Mouse (Mus musculus): ENCODE results near the gene Pdpk1.

Gene Pdpk1

DNA sequence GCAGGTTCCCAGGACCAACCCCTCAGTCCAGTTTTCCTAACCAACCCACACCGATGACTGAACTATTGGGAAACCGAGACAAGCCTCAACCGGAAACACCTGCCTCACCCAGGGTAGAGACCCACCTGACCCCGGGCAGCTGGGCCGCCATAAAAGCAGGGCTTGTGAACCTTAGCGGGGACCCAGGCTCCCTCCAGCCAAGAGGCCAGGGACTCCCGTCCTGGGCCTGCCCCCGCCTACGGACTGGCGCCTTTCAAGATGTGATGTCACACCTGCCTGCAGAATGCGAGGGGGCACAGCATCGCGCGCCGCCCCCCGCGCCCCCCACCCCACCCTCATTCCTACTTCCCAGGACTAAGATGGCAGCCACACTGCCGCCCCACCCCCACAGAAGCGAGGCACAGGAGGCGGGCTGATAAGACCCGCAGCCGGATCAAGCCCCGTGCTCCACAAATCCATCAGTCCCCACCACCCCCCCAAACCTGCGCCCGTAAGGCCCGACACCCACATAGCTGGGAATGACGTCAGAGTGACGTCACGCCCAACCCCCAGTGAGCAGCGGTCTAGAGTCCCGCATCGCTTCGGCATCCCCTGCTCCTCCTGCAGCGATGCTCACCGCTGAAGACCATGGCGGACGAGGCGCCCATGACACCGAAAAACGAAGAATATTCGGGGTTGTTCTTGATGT lies 18.0 kb upstream of the Pdpk1 start:
- TF ChIP-seq GATA4 (IDR thresholded peaks at IDR 0.05; ENCODE audit: insufficient replicate concordance, low read length): no peak

DNA sequence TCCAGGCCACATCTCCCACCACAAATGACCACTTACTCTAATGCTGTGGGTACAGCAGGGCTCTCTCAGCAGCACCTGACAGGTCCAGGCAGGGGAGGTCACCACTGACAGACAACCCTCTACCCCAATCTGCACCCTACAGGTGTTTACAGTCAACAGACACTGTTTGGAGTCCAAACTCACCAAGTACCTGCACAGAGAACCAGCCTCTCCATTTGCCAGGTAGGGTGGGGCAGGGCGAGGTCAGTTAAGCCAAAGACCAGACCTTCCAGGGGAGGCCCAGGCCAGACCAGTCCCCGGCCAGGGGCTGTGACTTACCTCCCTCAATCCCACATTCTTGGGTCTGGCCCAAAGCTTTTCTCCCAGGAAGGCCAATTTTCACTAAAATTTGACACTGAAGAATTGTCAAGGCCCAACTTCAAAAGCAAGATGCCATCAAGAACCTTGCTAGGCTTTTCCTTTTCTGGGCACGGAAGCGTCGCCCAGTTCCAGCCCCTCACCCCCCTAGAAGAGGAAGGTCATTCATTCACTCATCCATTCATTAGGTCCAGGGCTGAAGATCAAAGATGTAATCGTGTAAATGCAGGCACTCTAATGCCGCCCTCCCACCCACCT lies 17.3 kb upstream of the Pdpk1 start:
- no peak for TF ChIP-seq GATA4 (IDR thresholded peaks at IDR 0.05; ENCODE audit: insufficient replicate concordance, low read length)

DNA sequence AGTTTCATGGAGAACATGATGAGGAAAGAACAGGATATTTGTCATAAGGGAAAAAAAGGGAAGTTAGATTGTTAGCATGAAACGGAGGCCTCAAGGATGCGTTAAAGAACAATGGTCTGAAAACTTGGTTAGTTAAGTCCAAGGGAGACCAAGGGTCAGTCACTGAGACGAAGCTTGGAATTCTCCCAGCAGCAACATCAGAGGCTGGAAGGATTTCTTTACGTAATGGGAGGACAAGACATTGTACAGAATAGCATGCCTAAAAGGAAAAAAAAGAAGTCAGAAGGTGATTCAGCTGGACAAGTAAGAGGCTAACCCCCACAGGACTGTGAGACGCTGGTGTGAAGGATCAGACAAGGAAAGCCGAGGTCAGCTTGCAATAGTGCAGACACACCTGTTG lies 16.4 kb upstream of the Pdpk1 start:
- TF ChIP-seq GATA4 (IDR thresholded peaks at IDR 0.05; ENCODE audit: insufficient replicate concordance, low read length): no peak

GRCm38 (mm10) chr17:24164566-24165259 lies 14.0 kb upstream of the Pdpk1 start:
- no peak for TF ChIP-seq GATA4 (IDR thresholded peaks at IDR 0.05; ENCODE audit: insufficient replicate concordance, low read length)

- TF ChIP-seq GATA4 (IDR thresholded peaks at IDR 0.05; ENCODE audit: insufficient replicate concordance, low read length): peak; percentile 52; the same call in 1 of the 2 replicates
Observed at GRCm38 (mm10) chr17:24163176-24163962, 12.6 kb upstream of the Pdpk1 start, which contains the start of gene Amdhd2. Amdhd2 (minus strand) TSS chr17:24163766.

GRCm38 (mm10) chr17:24162584-24163175 lies 12.0 kb upstream of the Pdpk1 start:
- no peak for TF ChIP-seq GATA4 (IDR thresholded peaks at IDR 0.05; ENCODE audit: insufficient replicate concordance, low read length)

GRCm38 (mm10) chr17:24161466-24161865 lies 10.7 kb upstream of the Pdpk1 start:
- no peak for TF ChIP-seq GATA4 (IDR thresholded peaks at IDR 0.05; ENCODE audit: insufficient replicate concordance, low read length)

- TF ChIP-seq GATA4 (IDR thresholded peaks at IDR 0.05; ENCODE audit: insufficient replicate concordance, low read length): no peak
Observed at GRCm38 (mm10) chr17:24157526-24157925, 6.8 kb upstream of the Pdpk1 start.

DNA sequence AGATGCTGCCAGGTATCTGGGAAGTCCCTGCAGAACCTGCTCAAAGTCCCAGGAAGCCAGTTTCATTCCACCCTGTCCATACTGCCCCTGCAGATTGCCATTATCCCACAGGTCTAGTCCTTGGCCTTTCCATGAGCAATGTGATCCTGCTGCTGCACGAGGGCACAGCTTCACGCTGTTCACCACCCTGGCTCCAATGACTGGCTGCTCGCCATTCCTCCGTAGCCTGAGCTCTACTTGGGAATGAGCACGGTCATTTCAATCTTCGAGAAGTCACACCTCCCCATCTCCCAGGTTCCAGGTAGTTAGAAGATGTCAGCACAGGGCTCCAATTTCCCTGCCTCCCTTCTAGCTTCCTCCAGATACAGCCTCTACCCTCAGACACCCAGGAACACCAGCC lies 6.4 kb upstream of the Pdpk1 start:
- no peak for TF ChIP-seq GATA4 (IDR thresholded peaks at IDR 0.05; ENCODE audit: insufficient replicate concordance, low read length)

GRCm38 (mm10) chr17:24156394-24156793 lies 5.7 kb upstream of the Pdpk1 start:
- no peak for TF ChIP-seq GATA4 (IDR thresholded peaks at IDR 0.05; ENCODE audit: insufficient replicate concordance, low read length)

DNA sequence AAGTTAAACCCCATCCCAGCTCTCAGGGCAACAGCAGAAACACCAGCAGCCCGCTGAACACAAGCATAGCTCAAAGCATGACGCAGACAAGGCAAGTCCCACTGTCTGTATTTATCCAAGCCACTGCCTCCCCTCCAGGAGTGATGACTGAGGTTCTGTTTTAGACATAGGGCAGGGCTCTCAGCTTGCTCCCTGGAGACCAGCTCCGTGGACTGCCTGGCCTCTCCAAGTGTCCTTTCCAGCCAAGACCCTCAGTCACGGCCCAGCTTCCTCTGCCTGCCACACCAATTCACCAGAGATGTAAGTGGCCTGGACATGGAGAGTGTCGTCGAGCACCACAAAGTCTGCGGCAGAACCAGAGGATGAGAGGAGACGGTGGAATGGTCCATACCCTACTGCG lies 5.0 kb upstream of the Pdpk1 start:
- TF ChIP-seq GATA4 (IDR thresholded peaks at IDR 0.05; ENCODE audit: insufficient replicate concordance, low read length): no peak

DNA sequence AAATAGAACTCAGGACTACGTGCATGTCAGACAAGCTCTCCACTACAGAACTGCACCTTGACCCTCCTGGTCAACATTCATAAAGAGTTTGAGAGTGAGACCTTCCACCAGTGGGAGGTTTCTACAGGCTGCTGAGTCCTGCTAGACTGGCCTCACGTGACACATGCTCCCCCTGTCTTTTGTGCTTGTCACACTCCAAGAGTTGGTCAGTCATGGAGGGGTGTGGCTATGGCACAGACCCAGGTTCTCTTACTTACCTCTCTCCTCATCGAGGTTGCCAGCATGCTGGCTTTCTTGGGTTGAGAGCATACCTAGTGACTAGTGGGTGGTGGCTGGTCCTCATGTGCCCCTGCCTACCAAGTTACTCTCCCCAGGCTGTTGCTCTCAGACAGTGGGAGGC lies 3.7 kb upstream of the Pdpk1 start:
- TF ChIP-seq GATA4 (IDR thresholded peaks at IDR 0.05; ENCODE audit: insufficient replicate concordance, low read length): no peak

DNA sequence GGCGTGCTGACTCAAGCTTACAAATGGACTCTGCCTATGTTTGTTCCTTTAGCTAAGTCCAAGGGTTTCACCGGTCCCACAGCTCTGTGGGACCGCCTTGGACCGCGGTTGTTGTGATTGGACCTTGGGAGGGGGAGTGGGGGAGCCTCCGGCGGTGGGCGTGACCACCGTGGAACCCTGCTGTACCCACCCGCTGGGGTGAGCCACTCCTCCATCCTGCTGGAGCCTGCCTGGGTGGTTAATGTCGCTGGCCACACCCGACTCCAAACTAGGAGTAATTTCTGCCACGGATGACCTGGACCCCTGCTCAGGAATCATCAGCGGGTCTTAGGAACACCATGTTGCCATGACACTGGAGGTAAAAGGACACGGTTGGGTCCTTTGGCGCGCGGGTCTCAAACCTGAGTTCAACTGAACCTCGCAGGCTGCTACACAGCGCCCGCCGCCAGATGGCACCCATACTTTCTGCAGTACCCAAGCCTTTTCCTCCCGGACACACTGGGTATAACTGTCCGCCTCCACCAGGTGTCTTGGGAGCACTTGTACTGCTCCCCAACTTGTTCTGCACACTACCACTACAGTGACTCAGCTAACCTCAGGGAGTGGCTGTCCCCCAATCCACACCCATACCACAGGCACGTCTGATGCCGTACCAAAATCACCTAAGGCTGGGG lies 1.3 kb upstream of the Pdpk1 start:
- no peak for TF ChIP-seq GATA4 (IDR thresholded peaks at IDR 0.05; ENCODE audit: insufficient replicate concordance, low read length)

GRCm38 (mm10) chr17:24151382-24151781 lies 658 bp upstream of the Pdpk1 start:
- TF ChIP-seq GATA4 (IDR thresholded peaks at IDR 0.05; ENCODE audit: insufficient replicate concordance, low read length): no peak

Data from liver, adult (tissue).